Mouse (Mus musculus): ENCODE measurements around the gene Defb42. TPM values are rescaled to one million over a fixed set of nuclear protein-coding genes. Genes with fewer than 3 reads are reported as not detected.

Defb42 gene
- not detected for total RNA-seq (2021)
- long read RNA-seq: 0 reads

DNA sequence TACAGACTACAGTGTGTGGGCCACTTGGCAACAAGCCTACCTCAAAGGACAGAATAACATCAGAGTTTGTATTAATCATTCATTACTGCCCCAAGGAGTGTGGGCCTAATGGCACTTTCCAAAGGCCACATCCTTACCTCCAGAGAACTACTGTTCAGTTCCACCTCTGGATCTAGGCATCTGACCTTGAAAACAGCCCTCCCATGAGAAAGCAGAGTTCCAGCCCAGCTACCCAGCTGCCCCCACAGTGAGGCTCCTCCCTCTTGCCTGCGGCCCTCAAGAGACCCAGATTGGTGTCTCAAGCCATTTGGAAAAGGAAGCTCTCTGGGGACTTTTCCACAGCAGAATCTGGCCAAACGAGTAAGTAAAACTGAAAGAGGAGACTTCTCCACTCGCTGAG is at the start of gene Defb42:
Defb42 (plus strand) TSS at position 301 of the 400 bp plus-strand sequence.
- no peak for DNase-seq (ENCODE audit: low spot score in 2 of 2)

DNA sequence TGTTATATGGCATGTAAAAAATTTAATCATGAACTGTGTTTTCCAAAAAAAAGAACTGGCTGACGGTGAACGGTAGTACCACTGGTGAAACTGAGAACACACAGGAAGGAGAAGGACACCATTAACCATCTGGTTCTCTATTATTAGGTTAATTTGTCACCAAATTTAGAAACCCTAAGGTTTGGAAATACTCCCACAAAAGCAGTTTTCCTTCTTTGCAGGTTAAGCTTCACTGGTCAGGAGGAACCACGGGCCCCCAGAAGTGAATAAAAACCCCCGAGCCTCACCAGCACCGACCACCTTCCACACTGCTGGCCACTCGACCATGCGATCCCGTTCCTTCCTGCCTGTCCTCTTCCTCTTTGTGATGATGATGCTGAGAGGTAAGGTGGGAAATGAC is 49.0 kb upstream of the Defb42 start, which contains the start of gene Defb47:
Defb47 (plus strand) TSS at position 301 of the 400 bp plus-strand sequence.
- no peak for DNase-seq (ENCODE audit: low spot score in 2 of 2)

DNA sequence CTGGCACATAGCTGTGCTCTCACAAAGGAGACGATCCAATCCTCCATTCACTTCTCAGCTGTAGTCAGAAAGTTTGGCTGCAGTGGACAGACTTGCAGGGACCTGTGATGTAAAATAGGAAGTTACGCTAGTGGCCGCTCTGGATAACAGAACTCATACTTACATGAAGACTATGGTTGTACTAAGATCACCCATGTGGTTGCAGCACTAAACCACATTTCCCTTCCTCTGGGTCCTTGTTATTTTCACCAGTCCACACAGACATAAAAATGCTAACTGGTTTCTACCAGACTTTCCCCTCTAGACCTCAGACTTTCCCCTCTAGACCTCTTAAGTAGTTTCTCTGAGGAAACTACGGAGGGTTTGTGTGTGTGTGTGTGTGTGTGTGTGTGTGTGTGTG is 47.8 kb upstream of the Defb42 start:
- DNase-seq (ENCODE audit: low spot score in 2 of 2): no peak

DNA sequence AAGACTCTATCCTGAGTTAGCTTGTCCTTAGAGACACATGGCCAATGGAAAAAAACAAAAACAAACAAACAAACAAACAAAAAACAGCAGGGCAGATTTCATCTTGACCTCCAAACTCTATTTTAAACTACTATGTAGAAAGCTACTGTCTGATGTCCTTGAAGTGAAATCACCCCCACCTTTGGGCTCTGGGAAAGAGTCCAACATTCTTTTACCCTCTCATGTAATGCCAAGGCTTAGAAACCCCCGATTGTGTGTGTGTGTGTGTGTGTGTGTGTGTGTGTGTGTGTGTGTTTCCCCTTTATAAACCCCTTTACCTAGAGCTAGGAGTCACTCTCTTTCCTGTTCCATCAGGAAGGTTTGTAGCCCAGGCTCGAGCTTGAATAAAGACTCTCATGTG is 44.2 kb upstream of the Defb42 start:
- no peak for DNase-seq (ENCODE audit: low spot score in 2 of 2)

DNA sequence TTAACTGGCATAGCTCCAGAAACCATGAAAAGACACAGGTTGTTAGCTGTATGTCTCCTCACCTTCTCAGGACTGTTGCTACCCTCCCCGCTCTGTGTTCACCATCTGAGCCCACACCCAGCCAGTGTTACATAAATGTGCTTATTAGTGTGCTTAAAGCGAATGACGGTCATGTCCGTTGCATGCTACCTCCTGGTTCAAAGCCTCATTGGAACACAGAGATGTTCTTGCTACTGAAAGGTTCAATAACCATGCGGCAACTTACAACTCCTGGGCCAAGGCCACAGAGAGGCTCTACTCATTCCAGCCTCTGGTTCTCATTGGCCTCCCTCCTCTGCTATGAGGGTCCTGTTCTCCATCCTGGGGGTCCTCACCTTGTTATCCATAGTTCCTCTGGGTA is 35.3 kb upstream of the Defb42 start, which contains the start of gene Defb43:
Defb43 (plus strand) TSS at position 301 of the 400 bp plus-strand sequence.
- DNase-seq (ENCODE audit: low spot score in 2 of 2): no peak

DNA sequence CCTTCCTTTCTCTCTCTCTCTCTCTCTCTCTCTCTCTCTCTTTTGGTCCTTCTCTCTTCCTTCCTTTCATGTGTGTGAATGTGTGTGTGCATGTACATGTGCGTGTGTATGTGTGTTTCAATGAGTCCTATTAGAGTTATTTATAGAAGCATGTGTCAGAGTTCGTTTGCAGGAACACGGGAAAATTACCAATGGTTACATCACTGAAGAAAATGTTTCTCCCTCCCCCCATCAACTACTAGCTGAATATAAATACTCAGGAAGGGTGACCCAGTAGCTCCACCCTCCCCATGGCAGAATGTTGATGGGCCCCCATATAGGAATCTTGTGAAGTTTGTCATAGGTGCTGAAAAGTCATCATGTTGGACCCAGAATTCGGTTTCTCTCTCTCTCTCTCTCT is 33.7 kb upstream of the Defb42 start:
- no peak for DNase-seq (ENCODE audit: low spot score in 2 of 2)

DNA sequence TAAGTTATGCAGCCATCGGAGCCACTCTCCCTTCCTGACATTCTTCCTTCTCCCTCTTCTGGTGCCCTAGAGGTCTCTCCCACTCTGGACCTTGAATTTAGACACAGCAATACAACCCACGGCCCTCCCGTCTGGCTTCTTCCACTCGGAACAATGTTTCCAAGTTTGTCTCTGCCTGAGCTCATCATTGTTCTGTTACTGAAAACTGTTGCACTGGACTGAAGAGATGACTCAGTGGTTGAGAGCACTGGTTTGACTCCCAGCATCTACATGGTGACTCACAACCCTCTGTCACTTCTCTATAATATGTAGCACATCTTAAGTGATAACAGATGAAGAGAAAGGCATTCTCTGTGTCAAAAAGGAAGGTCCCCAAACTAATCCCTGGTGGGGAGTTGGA is 32.1 kb upstream of the Defb42 start:
- DNase-seq (ENCODE audit: low spot score in 2 of 2): no peak

DNA sequence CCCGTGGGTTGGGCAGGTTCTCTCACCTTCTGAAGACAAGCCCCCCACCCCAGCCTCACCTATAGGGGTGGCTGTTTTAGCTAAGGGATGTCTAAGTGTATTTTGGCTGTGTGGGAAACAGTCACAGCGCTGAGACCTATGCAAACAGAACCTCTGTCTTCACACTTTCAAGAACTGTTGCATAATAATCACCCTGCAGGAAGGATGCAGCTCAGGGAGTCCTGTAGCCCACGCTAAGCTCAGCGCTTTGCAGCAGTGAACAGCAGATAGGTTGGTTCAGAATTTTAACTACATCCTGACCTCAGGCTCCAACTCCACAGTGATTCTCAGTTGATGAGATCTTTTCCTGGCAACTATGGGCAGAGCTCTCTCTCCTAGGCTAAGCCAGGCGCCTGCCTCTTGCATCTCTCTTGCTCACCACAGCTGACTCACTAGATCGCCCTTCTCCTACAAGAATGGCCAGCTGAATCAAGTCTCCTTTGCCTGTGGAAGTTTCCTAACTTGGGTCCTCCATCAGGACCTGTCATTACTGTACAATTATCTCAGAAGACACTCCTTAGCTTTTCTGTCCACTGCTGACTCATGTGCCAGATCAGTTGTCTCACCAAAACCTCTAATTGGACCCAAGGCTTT is 26.2 kb upstream of the Defb42 start:
- DNase-seq (ENCODE audit: low spot score in 2 of 2): peak in 1 of 2 experiments; percentile 15

DNA sequence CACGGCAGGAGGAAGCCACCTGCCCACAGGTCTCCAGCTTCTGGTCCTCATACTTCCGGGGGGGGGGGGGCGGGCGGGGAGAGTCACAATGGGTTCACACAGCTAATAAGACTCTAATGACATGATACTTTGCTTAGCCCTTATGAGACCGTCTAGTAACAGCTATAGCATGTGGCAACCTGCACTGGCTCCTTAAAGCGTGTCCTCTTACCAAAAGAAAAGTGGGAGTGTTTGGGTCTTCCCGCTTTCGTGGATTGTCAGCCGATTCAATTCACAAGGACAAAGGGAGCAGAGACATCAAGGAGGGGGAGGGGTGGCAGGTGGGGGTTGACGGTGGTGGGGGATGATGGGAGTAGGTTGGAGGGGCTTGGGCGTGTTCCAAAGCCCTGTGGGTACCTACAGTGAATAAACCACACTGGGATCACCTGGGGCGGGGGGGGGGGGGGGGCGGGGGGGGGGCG is 3.1 kb downstream of the Defb42 start, which contains the start of gene Defb30:
Defb30 (minus strand) TSS at position 51 of the 461 bp plus-strand sequence.
- DNase-seq (ENCODE audit: low spot score in 2 of 2): no peak

DNA sequence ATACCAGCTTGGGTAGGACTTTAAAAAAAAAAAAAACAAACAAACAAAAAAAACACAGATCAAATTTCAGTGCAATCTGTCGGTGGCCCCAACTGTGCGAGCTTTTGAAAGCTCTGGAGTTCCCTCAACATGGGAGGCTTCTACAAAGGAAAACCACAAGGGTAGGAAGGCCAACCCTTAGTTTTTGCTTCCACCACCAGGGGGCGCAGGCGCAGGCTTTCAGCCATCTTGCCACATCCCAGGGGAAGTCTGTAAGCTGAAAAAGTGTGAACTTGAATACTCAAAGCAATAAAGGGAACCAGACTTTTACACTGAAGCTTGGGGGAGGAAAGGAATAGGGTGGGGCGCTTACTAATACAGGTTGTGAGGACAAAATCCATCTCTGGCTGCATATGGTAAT is 4.0 kb downstream of the Defb42 start:
- peak in 1 of 2 experiments; percentile 49 for DNase-seq (ENCODE audit: low spot score in 2 of 2)

DNA sequence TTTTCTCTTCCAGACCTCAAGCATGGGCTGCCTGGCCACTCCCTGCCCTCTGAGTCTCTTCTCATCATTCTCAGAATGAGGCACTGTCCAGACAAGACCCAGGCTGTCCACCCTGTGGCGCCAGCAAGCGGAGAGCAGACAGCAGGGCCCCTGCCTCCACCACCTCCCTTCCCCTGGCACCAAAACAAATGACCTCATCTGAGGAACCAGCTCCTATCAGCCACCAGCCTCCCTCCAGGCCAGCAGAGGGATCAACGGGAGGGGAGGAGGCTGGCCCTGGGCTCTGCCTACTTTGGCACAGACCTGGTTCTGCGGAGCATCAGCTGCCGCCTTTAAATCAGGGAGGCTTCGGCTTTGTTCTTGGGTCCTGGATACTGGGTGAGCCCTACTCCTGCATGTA is 7.9 kb downstream of the Defb42 start:
- peak; percentile 23 to 53 for DNase-seq (ENCODE audit: low spot score in 2 of 2)

DNA sequence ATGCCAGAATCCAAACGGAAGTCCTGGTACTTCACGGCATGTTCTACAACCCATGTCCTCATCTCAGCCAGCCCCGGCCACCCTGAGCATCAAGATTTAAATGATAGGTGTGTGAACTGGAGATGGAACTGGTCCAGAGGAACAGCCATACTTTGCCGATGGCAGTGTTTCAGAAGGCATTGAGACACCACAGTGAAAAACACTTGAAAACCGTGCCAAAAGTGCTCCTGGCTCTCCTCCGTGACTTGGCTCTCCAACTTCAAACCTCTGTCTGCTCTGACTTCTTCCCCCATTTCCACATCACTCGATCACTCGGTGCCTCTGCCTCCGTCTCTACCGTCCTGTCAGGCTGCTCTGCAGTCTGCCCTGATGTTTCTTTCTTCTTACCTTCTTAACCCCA is 13.6 kb downstream of the Defb42 start:
- no peak for DNase-seq (ENCODE audit: low spot score in 2 of 2)

DNA sequence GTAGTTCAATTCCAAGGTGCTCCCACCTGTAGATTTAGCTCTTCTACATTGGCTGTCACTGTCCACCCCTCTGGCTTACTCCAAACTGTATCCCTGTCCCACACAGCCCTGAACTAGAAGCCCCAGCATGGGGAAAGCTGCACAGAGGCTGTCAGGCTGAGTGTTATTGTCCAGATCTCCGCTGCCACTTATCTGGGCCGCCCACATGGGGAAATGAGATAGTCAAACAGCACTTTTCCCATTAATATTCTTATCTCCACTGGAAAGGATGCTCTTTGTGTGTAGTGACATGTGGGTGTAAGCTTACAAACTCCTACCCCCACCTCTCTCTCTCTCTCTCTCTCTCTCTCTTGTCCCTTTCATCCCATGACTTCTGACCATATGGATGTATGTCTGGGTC is 15.4 kb downstream of the Defb42 start:
- DNase-seq (ENCODE audit: low spot score in 2 of 2): no peak

DNA sequence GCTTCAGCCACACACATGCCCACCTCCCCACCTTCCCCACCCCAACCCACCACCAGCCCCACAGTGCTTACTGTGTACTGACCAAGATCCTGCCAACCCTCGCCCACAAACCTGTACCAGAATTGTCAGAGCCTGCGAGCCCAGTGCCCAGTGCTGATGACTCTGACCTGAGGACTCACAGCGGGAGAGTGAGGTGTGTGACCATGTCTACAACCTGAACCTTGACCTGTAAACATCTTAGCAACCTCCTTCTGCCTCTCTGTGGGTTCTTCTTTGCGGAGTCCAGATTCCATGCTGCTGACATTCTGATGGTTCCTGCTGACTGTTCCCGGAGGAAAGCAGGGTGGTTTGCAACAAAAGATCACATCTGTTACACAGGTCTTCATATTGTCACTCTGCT is 18.6 kb downstream of the Defb42 start:
- DNase-seq (ENCODE audit: low spot score in 2 of 2): no peak

DNA sequence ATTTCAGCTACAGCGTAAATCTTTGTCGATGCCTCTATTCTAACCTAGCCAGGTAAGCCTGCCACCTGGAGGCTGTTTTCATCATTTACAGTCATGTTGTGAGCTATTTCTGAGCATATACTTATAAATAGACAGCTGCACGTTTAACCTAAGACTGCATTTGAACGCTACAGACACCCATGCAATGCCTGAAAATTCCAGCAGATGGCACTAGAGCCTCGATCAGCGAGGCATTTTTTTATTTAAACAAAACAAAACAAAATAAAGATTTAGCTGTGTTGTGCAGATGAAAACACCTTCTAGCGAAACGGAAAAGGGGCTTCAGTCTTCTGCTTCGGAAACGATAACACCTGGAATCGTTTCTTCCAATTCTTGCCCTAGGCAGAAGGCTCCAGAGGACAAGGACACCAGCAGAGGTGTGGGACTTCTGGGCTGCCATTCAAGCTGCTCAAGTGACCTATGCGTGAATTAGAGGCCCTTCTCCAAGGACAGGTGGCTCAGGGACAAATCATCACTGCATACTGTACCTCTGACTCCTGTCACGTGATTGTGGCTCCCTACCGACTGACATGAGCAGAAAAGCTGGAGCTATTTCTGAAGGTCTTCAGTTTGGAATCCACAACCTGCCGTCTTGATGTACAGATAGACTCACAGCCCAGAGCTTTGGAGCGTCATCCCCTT is 20.0 kb downstream of the Defb42 start:
- peak; percentile 22 to 79 for DNase-seq (ENCODE audit: low spot score in 2 of 2)

DNA sequence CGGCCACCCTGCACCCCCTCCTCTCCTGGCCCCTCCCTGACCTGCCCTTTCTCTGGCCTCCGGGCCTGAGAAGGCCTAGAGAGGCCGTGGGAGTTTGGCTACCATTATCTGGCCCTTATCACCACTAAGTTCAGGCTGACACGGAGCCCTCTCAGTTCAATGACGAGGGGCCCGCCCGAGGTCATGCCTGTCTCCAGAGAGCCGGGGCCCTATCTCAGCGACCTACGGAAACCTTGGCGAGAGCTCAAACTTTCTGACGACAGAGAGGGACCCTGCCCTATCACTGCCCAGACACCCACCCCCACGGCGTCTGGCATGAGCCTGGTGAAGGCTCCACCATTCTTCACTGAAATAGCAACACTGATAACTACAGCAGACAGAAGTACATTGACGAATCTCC is 20.9 kb downstream of the Defb42 start:
- no peak for DNase-seq (ENCODE audit: low spot score in 2 of 2)

Other genes starting within 250 kb of the Defb42 start
- 10 to 100 TPM; 16.2 to 17.6 TPM for gene Wdfy2, start 209.3 kb upstream of the Defb42 start, total RNA-seq (2021)
- gene Defb48, start 62.5 kb upstream of the Defb42 start, total RNA-seq (2021): not detected
- gene Defb47, start 48.9 kb upstream of the Defb42 start, total RNA-seq (2021): not detected
- gene Defb43, start 35.2 kb upstream of the Defb42 start, total RNA-seq (2021): not detected
- gene Defb30, start 3.0 kb downstream of the Defb42 start, total RNA-seq (2021): not detected

Data from layer of hippocampus, adult 18-20 months (tissue).